Mouse (Mus musculus): ENCODE data around the gene Olfr2. TPM values are rescaled to one million over a fixed set of nuclear protein-coding genes. Genes with fewer than 3 reads are reported as not detected.

The Olfr2 gene
- polyA plus RNA-seq (2012; rRNA removed) = not detected in 2 replicates

DNA sequence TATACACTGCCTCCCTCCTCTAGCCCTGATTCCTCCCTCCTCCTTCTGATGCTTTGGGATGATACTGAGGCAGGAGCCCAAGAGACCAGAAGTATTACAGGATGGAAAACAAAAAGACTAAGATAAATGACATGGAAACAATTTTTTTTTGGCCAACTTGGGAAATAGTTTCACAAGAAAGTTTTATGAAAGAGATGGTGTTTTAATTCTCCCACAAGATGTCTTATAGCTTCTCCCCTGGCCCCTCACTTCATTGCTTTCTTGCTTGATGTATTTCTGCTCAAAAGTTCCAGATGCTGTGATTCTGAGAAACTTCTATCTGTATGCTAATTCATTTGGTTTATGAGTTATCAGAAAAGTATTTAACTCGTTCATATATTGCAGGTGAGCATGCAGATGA, at the start of gene Olfr2:
Olfr2 (minus strand) TSS at position 101 of the 400 bp plus-strand sequence.

DNA sequence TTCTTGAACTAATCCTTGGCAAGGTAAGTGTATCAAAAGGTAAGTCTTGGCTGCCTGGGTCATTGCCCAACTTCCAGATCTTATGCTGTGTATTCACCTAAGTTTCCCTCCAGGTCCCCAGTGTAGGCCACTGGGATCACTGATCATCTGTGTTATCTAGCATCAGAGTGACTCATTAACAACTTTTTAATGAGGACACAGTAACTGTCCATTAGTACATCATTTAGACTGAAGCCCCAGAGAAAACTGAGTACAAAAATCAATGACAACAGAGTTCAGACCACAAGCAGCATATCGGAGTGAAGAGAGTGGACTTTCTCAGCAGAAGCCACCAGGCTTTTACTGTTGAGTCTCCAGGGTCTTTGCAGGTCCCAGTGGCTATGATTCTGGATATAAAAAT, 25.0 kb upstream of the Olfr2 start, which contains the start of gene Olfr713:
Olfr713 (plus strand) TSS at position 301 of the 400 bp plus-strand sequence.

GRCm38 (mm10) chr7:106975353-106975752, 30.5 kb downstream of the Olfr2 start, which contains the start of gene Olfr711:
TSS of gene Olfr711 (minus strand) at chr7:106975453.

GRCm38 (mm10) chr7:106963837-106964236, 42.0 kb downstream of the Olfr2 start, which contains the start of gene Olfr6:
TSS of gene Olfr6 (minus strand) at chr7:106963937.

DNA sequence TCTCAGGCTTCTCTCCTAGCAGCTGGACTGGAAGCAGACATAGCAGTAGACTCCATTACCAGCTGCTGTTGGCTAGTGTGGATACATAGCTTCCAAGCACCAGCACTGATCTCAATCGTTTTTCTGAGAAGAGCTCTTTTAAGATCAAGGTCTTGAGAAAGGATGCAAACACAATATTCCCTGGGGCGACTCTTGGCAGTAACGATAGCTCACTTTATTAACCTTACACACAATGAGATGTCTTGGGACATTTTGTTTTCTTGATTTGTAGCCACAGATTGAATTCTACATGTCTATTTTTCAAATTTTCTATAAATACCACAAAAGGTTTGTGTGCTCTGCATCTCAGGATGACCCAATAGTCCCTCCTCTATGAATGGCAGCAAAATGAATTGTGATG, 57.7 kb downstream of the Olfr2 start, which contains the start of gene Olfr710:
Olfr710 (minus strand) TSS at position 101 of the 400 bp plus-strand sequence.

Other genes with a start within 250 kb of the Olfr2 start
- gene Olfr699, start 212.9 kb downstream of the Olfr2 start, polyA plus RNA-seq (2012; rRNA removed) = not detected in 2 replicates
- not detected in 2 replicates for gene Olfr700, start 197.2 kb downstream of the Olfr2 start, polyA plus RNA-seq (2012; rRNA removed)
- gene Olfr701, start 191.9 kb downstream of the Olfr2 start, polyA plus RNA-seq (2012; rRNA removed) = not detected in 2 replicates
- gene Olfr702, start 172.2 kb downstream of the Olfr2 start, polyA plus RNA-seq (2012; rRNA removed) = not detected in 2 replicates
- gene Olfr703, start 162.7 kb downstream of the Olfr2 start, polyA plus RNA-seq (2012; rRNA removed) = not detected in 2 replicates
- gene Olfr704, start 142.9 kb downstream of the Olfr2 start, polyA plus RNA-seq (2012; rRNA removed) = not detected in 2 replicates
- gene Olfr705, start 129.2 kb downstream of the Olfr2 start, polyA plus RNA-seq (2012; rRNA removed) = not detected in 2 replicates
- not detected in 2 replicates for gene Olfr706, start 117.9 kb downstream of the Olfr2 start, polyA plus RNA-seq (2012; rRNA removed)
- not detected in 2 replicates for gene Olfr707, start 104.8 kb downstream of the Olfr2 start, polyA plus RNA-seq (2012; rRNA removed)
- not detected in 2 replicates for gene Olfr1532-ps1, start 98.1 kb downstream of the Olfr2 start, polyA plus RNA-seq (2012; rRNA removed)
- gene Olfr709-ps1, start 73.9 kb downstream of the Olfr2 start, polyA plus RNA-seq (2012; rRNA removed) = not detected in 2 replicates
- not detected in 2 replicates for gene Olfr710, start 57.8 kb downstream of the Olfr2 start, polyA plus RNA-seq (2012; rRNA removed)
- not detected in 2 replicates for gene Olfr6, start 42.1 kb downstream of the Olfr2 start, polyA plus RNA-seq (2012; rRNA removed)
- gene Olfr711, start 30.6 kb downstream of the Olfr2 start, polyA plus RNA-seq (2012; rRNA removed) = not detected in 2 replicates
- gene Olfr713, start 25.1 kb upstream of the Olfr2 start, polyA plus RNA-seq (2012; rRNA removed) = not detected in 2 replicates
- gene Olfr714, start 64.9 kb upstream of the Olfr2 start, polyA plus RNA-seq (2012; rRNA removed) = not detected in 2 replicates
- gene Olfr17, start 87.1 kb upstream of the Olfr2 start, polyA plus RNA-seq (2012; rRNA removed) = not detected in 2 replicates
- not detected in 2 replicates for gene Olfr715b, start 104.3 kb upstream of the Olfr2 start, polyA plus RNA-seq (2012; rRNA removed)
- gene Olfr715, start 125.0 kb upstream of the Olfr2 start, polyA plus RNA-seq (2012; rRNA removed) = not detected in 2 replicates
- gene Olfr716, start 132.3 kb upstream of the Olfr2 start, polyA plus RNA-seq (2012; rRNA removed) = not detected in 2 replicates
- gene Nlrp14, start 160.9 kb upstream of the Olfr2 start, polyA plus RNA-seq (2012; rRNA removed) = not detected in 2 replicates
- not detected in 2 replicates for gene Rbmxl2, start 203.4 kb upstream of the Olfr2 start, polyA plus RNA-seq (2012; rRNA removed)

Measured in liver, embryonic 18 days (tissue).